Mouse (Mus musculus) intestine, postnatal 0 days (tissue): ENCODE data around the gene Ctxn1. TPM values are rescaled to one million over a fixed set of nuclear protein-coding genes. Genes with fewer than 3 reads are reported as not detected.
A peak's percentile ranks its signal among the peaks of the same experiment; 100 is the strongest.

Source experiments
- ATAC-seq: fragments of 200-750 bp; cut with Nextera tagmentation; 2 replicates; pipeline ENCODE4 v1.8.0; 2017; ENCODE audit warnings: mild to moderate bottlenecking, moderate TSS enrichment, moderate library complexity
- H3K27ac ChIP-seq: fragments of 300-500 bp; sonication (generic); 2 replicates; pipeline ENCODE4 v1.5.1; 2014; ENCODE audit warnings: mild to moderate bottlenecking, low read depth, low read length, moderate library complexity
- H3K27me3 ChIP-seq: fragments of 300-500 bp; sonication (generic); replicated peaks from 2 replicates; pipeline ENCODE4 v1.6.1; 2014; ENCODE audit warnings: low read length, mixed read lengths; ENCODE audit not compliant: control insufficient read depth, insufficient read depth
- H3K36me3 ChIP-seq: fragments of 300-500 bp; sonication (generic); 2 replicates; pipeline ENCODE4 v1.6.1; 2014; ENCODE audit warnings: mild to moderate bottlenecking, moderate library complexity; ENCODE audit not compliant: control insufficient read depth, insufficient read depth
- H3K4me1 ChIP-seq: fragments of 300-500 bp; sonication (generic); replicated peaks from 2 replicates; pipeline ENCODE4 v1.6.1; 2014; ENCODE audit warnings: antibody characterized with exemption, low read length, mixed read lengths; ENCODE audit not compliant: control insufficient read depth, insufficient read depth
- H3K4me2 ChIP-seq: fragments of 300-500 bp; sonication (generic); replicated peaks from 2 replicates; pipeline ENCODE4 v1.6.1; 2014; ENCODE audit warnings: low read depth, mild to moderate bottlenecking, moderate library complexity
- H3K4me3 ChIP-seq: fragments of 300-500 bp; sonication (generic); 2 replicates; pipeline ENCODE4 v1.5.1; 2014; ENCODE audit warnings: low read depth, low read length
- H3K9ac ChIP-seq: fragments of 300-500 bp; sonication (generic); 2 replicates; pipeline ENCODE4 v1.6.1; 2014; ENCODE audit warnings: mild to moderate bottlenecking, low read depth, low read length
- H3K9me3 ChIP-seq: fragments of 300-500 bp; sonication (generic); 2 replicates; pipeline ENCODE4 v1.6.1; 2016; ENCODE audit warnings: mixed run types; ENCODE audit not compliant: control insufficient read depth
- CTCF ChIP-seq: sonication (generic); IDR thresholded peaks from 2 replicates; pipeline ENCODE4 v1.5.1; 2016; ENCODE audit warnings: low read depth, mild to moderate bottlenecking, control low read depth, antibody characterized with exemption, moderate library complexity
- WGBS: fragments of 180-500 bp; shearing (Covaris S2); extraction: QIAGEN DNeasy Blood & Tissue Kit; methylation state at CpG from one replicate; pipeline ENCODE4 v1.1.7; 2014; 5-methylcytosine and 5-hydroxymethylcytosine counted together
- polyA plus RNA-seq: library from polyadenylated mRNA; unstranded; fragments of >200 nt; fragmentation: Nextera tagmentation; extraction: Ambion mirVana; gene quantifications from 2 replicates; pipeline ENCODE4 v1.2.1, GENCODE M21; 2015

The Ctxn1 gene
- polyA plus RNA-seq, 1 experiment from 2014 or later = 29.4 TPM

DNA sequence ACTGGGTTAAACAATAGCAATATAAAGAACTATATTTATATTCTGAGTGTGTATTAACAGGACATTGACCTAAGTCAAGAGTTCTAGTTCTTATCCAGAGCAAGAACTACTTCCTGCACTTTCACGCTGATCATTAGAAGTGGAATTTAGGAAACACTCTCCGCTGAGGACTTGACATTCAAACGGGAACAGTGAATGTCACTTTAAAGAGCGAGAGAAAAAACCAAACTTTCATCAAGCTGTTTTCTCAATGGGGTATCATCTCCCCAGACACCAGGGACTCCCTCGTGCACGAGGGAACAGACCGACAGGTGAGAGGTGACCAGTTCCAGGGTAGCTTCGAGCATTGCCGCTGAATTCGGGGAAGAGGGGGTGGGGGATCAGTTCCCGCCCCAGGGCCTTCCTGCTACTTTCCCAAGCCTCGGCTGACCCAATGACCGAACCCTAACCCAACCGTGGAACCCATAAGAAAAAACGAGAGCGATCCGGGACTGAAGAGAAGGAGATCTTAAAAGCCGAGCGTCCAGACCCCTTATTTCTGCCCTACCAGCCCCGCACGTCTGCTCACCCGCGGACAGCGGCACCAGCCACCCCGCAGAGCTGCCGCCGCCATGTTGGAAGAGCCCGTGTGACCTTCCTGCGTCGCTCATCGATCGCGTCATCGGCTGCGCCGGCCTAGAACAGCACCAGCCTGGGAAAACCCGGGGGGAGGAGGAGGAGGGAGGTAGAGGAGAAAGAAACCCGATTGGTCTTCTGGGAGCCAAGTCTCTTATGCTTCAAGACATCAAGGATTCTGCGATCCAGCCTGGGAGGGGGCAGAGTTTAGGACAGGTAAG is 16.4 kb upstream of the Ctxn1 start, which contains the start of gene Timm44:
Gene Timm44 (minus strand): TSS at position 639 of the 836 bp plus-strand sequence.
- no peak for TF ChIP-seq CTCF
- Histone ChIP-seq H3K36me3 (peaks cover 25% of the 10 kb centered on the region), H3K27ac (peak within 1 kb of the TSS; percentile 70), H3K4me2 (peak within 1 kb of the TSS; percentile 87), H3K9me3 (no peaks in the 10 kb centered on the region), H3K9ac (peak within 1 kb of the TSS; percentile 89), H3K4me3 (peak within 1 kb of the TSS; percentile 89), H3K4me1 (no peaks in the 10 kb centered on the region; the same call in 1 of the 2 replicates), H3K27me3 (no peaks in the 10 kb centered on the region)
- peak; percentile 98 for ATAC-seq
- WGBS = under 1% methylated on average over 39 of the region's 39 CpGs

DNA sequence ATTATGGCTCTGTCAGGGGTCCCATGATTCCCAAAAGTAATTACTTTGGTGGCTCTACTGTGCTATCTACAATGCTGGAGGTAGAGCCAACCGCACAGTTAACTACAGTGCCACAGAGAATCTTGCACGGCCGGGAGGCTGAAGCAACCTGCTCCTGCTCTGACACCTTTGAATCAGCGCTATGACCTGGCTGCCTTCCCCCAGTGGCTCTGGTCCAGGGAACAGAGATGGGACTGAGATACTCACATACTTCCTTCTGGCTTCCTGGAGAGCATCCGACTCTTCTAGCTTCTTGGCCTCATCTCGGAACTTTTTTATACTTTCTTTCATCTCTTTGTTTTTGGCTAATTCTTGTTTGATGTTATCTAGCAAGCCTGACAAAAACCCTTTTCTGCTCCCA is 10.5 kb upstream of the Ctxn1 start:
- H3K9ac ChIP-seq = no peak overlapping the region
- no peaks in the 10 kb centered on the region for H3K27me3 ChIP-seq
- ATAC-seq = no peak
- H3K4me3 ChIP-seq = no peak overlapping the region
- H3K9me3 ChIP-seq = no peaks in the 10 kb centered on the region
- H3K4me1 ChIP-seq = no peaks in the 10 kb centered on the region
- no peak for TF ChIP-seq CTCF
- peaks cover 84% of the 10 kb centered on the region for H3K36me3 ChIP-seq
- no peak overlapping the region for H3K27ac ChIP-seq
- no peak overlapping the region for H3K4me2 ChIP-seq
- 93% methylated on average over 6 of the region's 6 CpGs for WGBS

DNA sequence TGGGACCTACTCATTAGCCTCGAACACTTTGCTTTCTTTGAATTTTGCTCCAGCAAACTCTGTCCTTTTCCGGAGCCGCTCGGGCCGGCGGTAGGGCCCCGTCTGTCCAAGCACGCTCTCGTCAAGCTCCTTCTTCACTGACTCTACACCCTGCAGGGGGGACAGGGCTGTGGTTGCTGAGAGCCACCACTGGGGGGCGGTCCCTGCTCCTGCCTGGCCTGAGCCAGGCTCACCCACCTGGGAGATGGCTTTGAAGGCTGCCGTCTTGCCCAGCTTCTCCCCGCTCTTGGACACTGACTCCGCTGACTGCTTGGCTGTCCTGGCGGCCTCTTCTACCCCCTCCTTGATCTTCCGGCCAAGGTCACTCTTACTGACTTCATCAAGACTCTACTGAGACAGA is 8.6 kb upstream of the Ctxn1 start:
- Histone ChIP-seq H3K27ac (no peak overlapping the region), H3K4me3 (no peak overlapping the region), H3K36me3 (peaks cover 90% of the 10 kb centered on the region), H3K9ac (no peak overlapping the region), H3K27me3 (no peaks in the 10 kb centered on the region), H3K4me1 (no peaks in the 10 kb centered on the region), H3K9me3 (no peaks in the 10 kb centered on the region), H3K4me2 (no peak overlapping the region)
- TF ChIP-seq CTCF = peak; percentile 69
- WGBS = 78% methylated on average over 15 of the region's 15 CpGs
- peak; percentile 57; the same call in 1 of the 2 replicates for ATAC-seq

DNA sequence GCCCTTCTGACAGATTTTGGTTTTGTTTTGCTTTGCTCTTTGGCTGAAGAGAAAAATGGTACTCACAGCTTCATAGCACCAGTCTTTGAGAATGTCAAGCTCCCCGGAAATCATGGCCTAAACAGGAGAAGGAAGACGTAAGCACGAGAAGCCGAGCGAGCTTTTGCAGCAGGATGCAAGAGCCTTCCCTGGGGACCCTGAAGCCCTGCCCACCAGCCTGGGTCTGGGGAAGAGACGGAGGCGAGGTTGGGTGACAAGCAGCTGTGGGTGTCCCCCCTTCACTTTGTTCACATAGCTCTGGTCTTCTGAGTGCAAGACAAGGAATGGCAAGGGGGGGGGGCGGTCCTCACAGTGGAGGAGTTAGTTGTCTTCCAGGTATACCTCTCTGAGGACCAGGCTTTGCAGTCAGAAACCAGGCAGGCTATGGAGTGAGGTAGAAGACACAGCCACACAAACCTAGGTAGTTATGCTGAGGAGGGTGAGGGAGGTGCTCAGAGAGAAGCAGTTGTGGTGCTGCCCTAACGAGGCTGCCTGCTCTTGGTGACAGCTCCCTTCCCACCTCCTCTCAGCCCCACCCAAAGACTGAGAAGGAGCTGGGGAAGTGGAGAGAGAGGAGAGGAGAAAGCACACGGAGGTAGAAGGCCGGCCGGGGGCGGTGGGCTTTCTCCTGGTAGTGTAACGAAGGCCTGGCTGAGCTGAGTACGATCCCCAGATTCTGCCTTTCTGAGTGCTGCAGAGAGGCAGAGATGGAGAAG is 6.3 kb upstream of the Ctxn1 start:
- Histone ChIP-seq H3K9ac (no peak overlapping the region), H3K27me3 (no peaks in the 10 kb centered on the region), H3K4me1 (no peaks in the 10 kb centered on the region), H3K27ac (no peak overlapping the region), H3K9me3 (no peaks in the 10 kb centered on the region), H3K4me2 (no peak overlapping the region), H3K36me3 (peaks cover 94% of the 10 kb centered on the region), H3K4me3 (no peak overlapping the region)
- TF ChIP-seq CTCF = no peak
- 90% methylated on average over 15 of the region's 15 CpGs for WGBS
- no peak for ATAC-seq

DNA sequence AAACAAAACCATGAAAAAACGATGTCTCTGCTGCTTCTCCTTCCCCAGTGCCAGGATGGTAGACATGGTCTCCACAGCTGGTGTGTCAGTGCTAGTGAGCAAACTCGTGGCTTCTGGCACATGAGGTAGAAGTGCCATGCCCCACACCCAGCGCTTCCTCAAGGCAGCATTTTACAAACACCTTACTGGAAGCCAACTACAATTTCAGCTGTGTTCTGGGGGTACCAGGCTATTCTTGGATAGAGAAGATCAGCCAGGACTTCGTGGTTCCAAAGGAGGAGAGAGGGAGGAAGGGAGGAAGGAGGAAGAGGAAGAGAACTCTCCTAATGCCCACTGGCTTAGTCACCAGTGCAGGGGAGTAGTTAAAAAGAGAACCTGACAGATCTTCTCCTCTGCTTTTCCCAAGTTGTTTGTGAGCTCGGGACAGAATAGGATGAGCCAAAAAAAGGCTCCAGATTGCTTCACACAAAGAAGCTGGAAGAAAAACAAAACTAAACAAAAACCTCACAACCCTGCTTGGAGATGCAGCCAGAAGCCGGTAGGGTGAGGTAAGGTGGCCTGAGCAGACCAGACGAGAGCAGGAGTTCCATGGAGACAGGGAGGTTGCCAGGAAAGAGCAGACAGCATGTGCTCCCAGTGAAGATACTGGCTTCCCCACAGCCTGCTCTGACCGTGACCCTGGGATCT is 4.2 kb upstream of the Ctxn1 start:
- no peak overlapping the region for H3K4me2 ChIP-seq
- no peaks in the 10 kb centered on the region for H3K9me3 ChIP-seq
- no peak for ATAC-seq
- peaks cover 81% of the 10 kb centered on the region for H3K36me3 ChIP-seq
- H3K4me1 ChIP-seq = no peaks in the 10 kb centered on the region
- TF ChIP-seq CTCF = no peak
- no peaks in the 10 kb centered on the region for H3K27me3 ChIP-seq
- no peak overlapping the region for H3K9ac ChIP-seq
- WGBS = 88% methylated on average over 8 of the region's 8 CpGs
- H3K27ac ChIP-seq = no peak overlapping the region
- H3K4me3 ChIP-seq = no peak overlapping the region

DNA sequence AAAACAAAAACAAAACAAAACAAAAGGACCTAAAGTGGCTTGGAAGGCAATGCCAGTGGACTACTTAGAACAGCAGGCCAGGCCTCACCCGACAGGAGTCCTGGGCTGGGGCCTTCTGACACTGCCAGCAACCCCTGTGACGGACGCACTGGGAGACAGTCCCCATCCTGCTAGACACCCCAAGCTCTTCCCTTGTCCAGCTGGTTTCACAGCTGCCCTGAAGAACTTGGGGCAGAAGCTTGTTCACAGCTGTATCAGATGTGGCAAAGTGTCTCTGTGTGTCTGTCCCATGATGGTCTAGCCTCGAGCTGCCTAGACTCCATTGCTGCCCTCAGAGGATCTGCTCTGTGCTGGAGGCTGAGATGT is 714 bp upstream of the Ctxn1 start:
- Histone ChIP-seq H3K9me3 (no peaks in the 10 kb centered on the region), H3K4me1 (no peaks in the 10 kb centered on the region), H3K9ac (no peak overlapping the region), H3K27ac (no peak overlapping the region), H3K27me3 (no peaks in the 10 kb centered on the region), H3K4me3 (no peak overlapping the region), H3K36me3 (peaks cover 60% of the 10 kb centered on the region), H3K4me2 (peak overlapping the region; percentile 98; the same call in 1 of the 2 replicates)
- WGBS = 89% methylated on average over 4 of the region's 4 CpGs
- ATAC-seq = no peak
- no peak for TF ChIP-seq CTCF
